8 mouse cellular contexts compared by ENCODE assay signal in genomic region chr17:3230231-3231000, GRCm38 (mm10).
DNase-seq lines count a peak whose midpoint lies in the region; TF ChIP-seq lines count a peak whose summit lies in the region.

No protein-coding gene starts in this region.

- no peak overlapping the region for H3ac ChIP-seq in C2C12 (ENCODE audit: control insufficient read depth, insufficient read length, low read depth)

- peak; percentile 20 for DNase-seq in WW6 (ENCODE audit: low read depth, low spot score)
- DNase-seq in embryo, embryonic 10.5 days (ENCODE audit: low spot score), result peak; percentile 78
- DNase-seq in gastrocnemius, postnatal 25 days, result peak; percentile 25
- peak; percentile 57 for DNase-seq in kidney, adult 2 months
- DNase-seq in liver, adult 2 months (ENCODE audit: extremely low read depth, low read depth, low spot score), result peak; percentile 58
- DNase-seq in neural tube, embryonic 10.5 days (ENCODE audit: extremely low spot score, low spot score), result peak; percentile 51
- DNase-seq in testis, postnatal 10 days (ENCODE audit: low spot score), result peak; percentile 69

- H3K4me3 ChIP-seq in C2C12 (ENCODE audit: insufficient read depth, poor library complexity, severe bottlenecking), result no peak overlapping the region
- no peak overlapping the region for H3K4me3 ChIP-seq in kidney, adult 2 months (ENCODE audit: insufficient read depth, low read depth, low read length)
- peak overlapping the region; percentile 8; the same call in 1 of the 2 replicates for H3K4me3 ChIP-seq in liver, adult 2 months (ENCODE audit: insufficient read depth, low read depth, low read length)

- no peak overlapping the region for H3K9ac ChIP-seq in liver, adult 2 months (ENCODE audit: low read depth, low read length)

- 75% methylated on average over 17 of the region's 17 CpGs for WGBS in kidney, adult 2 months
- 74% methylated on average over 17 of the region's 17 CpGs for WGBS in liver, adult 2 months

- H3K36me3 ChIP-seq in C2C12 (ENCODE audit: control insufficient read depth, insufficient read depth), result peaks cover 4% of the 10 kb centered on the region
- no peaks in the 10 kb centered on the region for H3K36me3 ChIP-seq in kidney, adult 2 months (ENCODE audit: control insufficient read depth, insufficient read depth, low read length)
- no peaks in the 10 kb centered on the region for H3K36me3 ChIP-seq in liver, adult 2 months (ENCODE audit: control insufficient read depth, insufficient read depth, low read length)

- H3K27ac ChIP-seq in kidney, adult 2 months (ENCODE audit: insufficient read depth, low read depth, low read length), result no peak overlapping the region
- no peak overlapping the region for H3K27ac ChIP-seq in liver, adult 2 months (replicated peaks; ENCODE audit: insufficient read depth, low read depth, low read length)

- H3K27me3 ChIP-seq in C2C12 (ENCODE audit: control insufficient read depth, insufficient read depth, insufficient read length), result no peaks in the 10 kb centered on the region
- no peaks in the 10 kb centered on the region for H3K27me3 ChIP-seq in kidney, adult 2 months (replicated peaks; ENCODE audit: control insufficient read depth, insufficient read depth, low read length)
- H3K27me3 ChIP-seq in liver, adult 2 months (ENCODE audit: control insufficient read depth, insufficient read depth, low read length), result no peaks in the 10 kb centered on the region

- no peaks in the 10 kb centered on the region for H3K79me3 ChIP-seq in C2C12 (ENCODE audit: low read depth)

- no peaks in the 10 kb centered on the region for H3K79me2 ChIP-seq in C2C12 (ENCODE audit: control insufficient read depth, insufficient read depth)
- no peaks in the 10 kb centered on the region for H3K79me2 ChIP-seq in liver, adult 2 months (ENCODE audit: control insufficient read depth, insufficient read depth, low read length)

- TF ChIP-seq POLR2A in kidney, adult 2 months (IDR thresholded peaks at IDR 0.05; ENCODE audit: low read depth, low read length), result no peak
- no peak for TF ChIP-seq POLR2A in liver, adult 2 months (IDR thresholded peaks at IDR 0.05; ENCODE audit: extremely low read depth, insufficient read depth, low read length)

- peak; percentile 67 for TF ChIP-seq CTCF in C2C12 (IDR thresholded peaks at IDR 0.05; ENCODE audit: control insufficient read depth, insufficient read depth, insufficient read length)
- TF ChIP-seq CTCF in kidney, adult 2 months (conservative IDR thresholded peaks at IDR 0.05; ENCODE audit: insufficient read depth, insufficient read length, low read depth, low read length), result peak; percentile 97
- TF ChIP-seq CTCF in liver, adult 2 months (IDR thresholded peaks at IDR 0.05; ENCODE audit: low read depth, low read length), result peak; percentile 88

- no peaks in the 10 kb centered on the region for H3K4me1 ChIP-seq in kidney, adult 2 months (ENCODE audit: control insufficient read depth, insufficient read depth, low read length)
- H3K4me1 ChIP-seq in liver, adult 2 months (ENCODE audit: control insufficient read depth, insufficient read depth, low read length), result no peaks in the 10 kb centered on the region; the same call in 1 of the 2 replicates

TF ChIP-seq in C2C12, 6 proteins besides CTCF, POLR2A, EP300 and RAD21:
- TF ChIP-seq MYOD1 (IDR thresholded peaks at IDR 0.05; ENCODE audit: control insufficient read depth, insufficient read length, low read depth) (no peak), CEBPB (IDR thresholded peaks at IDR 0.05; ENCODE audit: low read depth) (no peak), FOSL1 (IDR thresholded peaks at IDR 0.05; ENCODE audit: insufficient read depth, low read length, poor library complexity, severe bottlenecking) (no peak), USF1 (IDR thresholded peaks at IDR 0.05; ENCODE audit: low read depth) (no peak), MAX (IDR thresholded peaks at IDR 0.05) (no peak), MYOG (IDR thresholded peaks at IDR 0.05; ENCODE audit: control insufficient read depth, extremely low read depth, insufficient read length) (no peak)
TF ChIP-seq in C2C12: peak in this region for 0.

Comparison
In these comparisons a context has a peak if more than half of its experiments do, and no peak if none do; other contexts are left out.
1. DNase-seq: peak in every context shown above with its lines; median percentile 78 in embryo, embryonic 10.5 days; 69 in testis, postnatal 10 days; 58 in liver, adult 2 months; 57 in kidney, adult 2 months; 51 in neural tube, embryonic 10.5 days; 25 in gastrocnemius, postnatal 25 days; 20 in WW6.